Mouse (Mus musculus): Measurements from ENCODE around the gene Gpx3. TPM values are rescaled to one million over a fixed set of nuclear protein-coding genes. Genes with fewer than 3 reads are reported as not detected.

Gpx3 gene
- polyA plus RNA-seq, 1 experiment from 2014 or later, result 29.0 TPM

DNA sequence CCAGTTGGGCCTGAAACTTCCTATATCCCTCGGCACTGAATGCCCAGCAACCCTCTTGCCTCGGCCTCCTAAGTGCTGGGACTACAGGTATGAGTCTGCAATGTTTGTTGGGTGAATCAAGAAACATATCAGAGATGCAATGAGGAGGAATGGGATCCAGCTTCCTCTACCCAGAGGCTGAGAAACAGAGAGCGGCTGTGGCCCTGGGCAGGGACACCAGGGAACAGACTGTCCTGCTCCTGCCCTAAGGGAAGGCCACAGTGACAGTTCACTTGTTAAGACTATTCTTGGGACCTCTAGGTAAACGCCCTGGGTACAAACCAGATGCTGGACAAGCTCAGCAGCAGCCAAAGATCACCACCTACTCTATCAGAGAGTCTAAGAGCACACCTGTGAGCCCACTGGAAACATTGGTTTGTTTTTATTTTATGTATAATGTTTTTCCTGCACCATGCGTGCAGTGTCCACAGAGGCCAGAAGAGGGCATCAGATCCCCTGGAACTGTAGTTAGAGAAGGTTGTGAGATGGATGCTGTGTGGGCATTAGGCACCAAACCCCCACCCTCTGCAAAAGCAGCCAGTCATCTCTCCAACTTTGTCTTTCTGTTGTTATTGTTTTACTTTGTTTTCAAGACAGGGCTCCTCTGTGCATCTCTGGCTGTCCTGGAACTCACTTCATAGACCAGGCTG is 29.3 kb downstream of the Gpx3 start:
- no peak for ATAC-seq (ENCODE audit: insufficient number of reproducible peaks, insufficient read depth, low FRiP score, low TSS enrichment, low read depth)
- no peak overlapping the region for H3K4me3 ChIP-seq
- H3K27ac ChIP-seq, result no peak overlapping the region
- H3K9ac ChIP-seq, result no peak overlapping the region
- no peaks in the 10 kb centered on the region for H3K27me3 ChIP-seq
- no peaks in the 10 kb centered on the region for H3K9me3 ChIP-seq
- 55% methylated on average over 5 of the region's 5 CpGs for WGBS
- no peak overlapping the region for H3K4me2 ChIP-seq
- peaks cover 4% of the 10 kb centered on the region for H3K4me1 ChIP-seq
- H3K36me3 ChIP-seq, result peaks cover 85% of the 10 kb centered on the region

DNA sequence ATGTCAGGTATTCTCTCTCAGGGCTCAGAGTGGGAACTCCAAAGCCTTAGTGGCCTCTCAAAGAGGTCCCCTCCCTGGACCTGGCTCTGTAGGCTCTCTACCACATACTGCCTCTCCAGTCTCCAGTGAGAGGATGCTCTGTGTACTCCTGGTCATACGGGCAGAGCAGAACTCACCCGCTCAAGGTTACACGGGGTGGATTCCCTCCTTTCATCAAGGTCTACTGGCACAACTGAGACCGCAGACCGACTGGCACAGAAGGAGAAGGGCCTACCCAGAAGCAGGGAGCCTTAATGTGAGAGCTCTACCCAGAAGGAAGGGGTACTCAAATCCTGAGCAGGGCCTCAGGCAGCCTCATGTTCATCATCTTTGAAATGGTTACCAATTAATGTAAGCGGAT is 30.3 kb downstream of the Gpx3 start:
- no peak overlapping the region for H3K4me2 ChIP-seq
- no peaks in the 10 kb centered on the region for H3K27me3 ChIP-seq
- H3K27ac ChIP-seq, result no peak overlapping the region
- H3K36me3 ChIP-seq, result peaks cover 84% of the 10 kb centered on the region
- H3K9ac ChIP-seq, result no peak overlapping the region
- H3K4me1 ChIP-seq, result peaks cover 4% of the 10 kb centered on the region
- no peaks in the 10 kb centered on the region for H3K9me3 ChIP-seq
- ATAC-seq (ENCODE audit: insufficient number of reproducible peaks, insufficient read depth, low FRiP score, low TSS enrichment, low read depth), result no peak
- H3K4me3 ChIP-seq, result no peak overlapping the region
- WGBS, result 92% methylated on average over 6 of the region's 6 CpGs

DNA sequence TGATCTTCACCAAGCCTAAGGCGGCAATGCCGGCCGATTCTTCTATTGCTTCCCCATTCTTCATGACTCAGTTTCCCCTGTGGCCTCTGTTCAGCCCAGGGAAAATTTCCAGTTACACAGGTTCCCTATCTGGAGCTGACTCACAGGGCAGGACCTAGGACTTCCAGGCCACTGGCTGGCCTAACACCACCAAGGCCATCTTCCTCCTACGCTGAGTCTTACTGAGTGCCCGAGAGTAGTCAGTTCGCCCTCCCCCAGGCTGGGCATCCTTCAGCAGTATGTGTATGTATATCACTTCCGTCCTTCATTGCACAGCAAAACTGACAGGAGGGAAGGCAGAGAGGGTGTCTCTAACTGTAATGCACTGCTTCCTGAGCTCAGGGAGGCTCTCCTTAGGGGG is 31.9 kb downstream of the Gpx3 start:
- Histone ChIP-seq H3K27me3 (no peaks in the 10 kb centered on the region), H3K36me3 (peaks cover 85% of the 10 kb centered on the region), H3K4me3 (no peak overlapping the region), H3K4me2 (no peak overlapping the region), H3K27ac (no peak overlapping the region), H3K9ac (no peak overlapping the region), H3K4me1 (peaks cover 4% of the 10 kb centered on the region), H3K9me3 (no peaks in the 10 kb centered on the region)
- 86% methylated on average over 7 of the region's 7 CpGs for WGBS
- ATAC-seq (ENCODE audit: insufficient number of reproducible peaks, insufficient read depth, low FRiP score, low TSS enrichment, low read depth), result no peak

DNA sequence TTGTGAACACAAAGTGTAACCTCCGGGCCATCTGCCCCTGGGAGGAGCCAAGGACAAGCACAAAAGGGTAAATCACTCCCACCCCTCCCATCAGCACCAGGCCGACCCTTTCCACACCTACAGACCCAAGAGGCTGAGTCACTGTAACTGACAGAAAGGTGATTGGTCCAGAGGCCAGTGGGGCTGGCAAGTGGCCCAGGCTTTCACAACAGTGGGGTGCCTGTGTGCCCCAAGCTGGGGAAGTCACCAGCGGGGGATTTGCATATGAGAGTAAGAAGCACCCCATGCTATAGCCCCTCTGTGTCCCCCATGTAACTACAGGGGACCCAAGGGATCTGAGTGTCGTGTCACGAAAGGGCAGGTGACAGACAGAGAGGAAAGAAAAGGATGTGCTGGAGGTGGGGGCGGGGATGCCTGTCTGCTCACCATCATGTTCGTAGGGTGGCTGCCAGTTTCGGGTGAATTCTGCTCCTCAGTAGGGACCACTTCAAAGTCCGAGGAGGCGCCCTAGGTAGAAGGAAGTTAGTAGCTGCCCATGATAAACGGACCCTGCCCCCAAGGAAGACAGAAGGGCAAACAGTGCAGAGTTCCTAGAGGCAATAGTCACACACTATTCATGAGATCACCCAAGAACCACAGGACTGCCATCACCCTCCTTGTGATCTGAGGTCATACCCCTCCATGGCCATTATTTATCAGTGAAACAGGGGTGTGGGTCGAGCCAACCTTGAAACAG is 34.0 kb downstream of the Gpx3 start:
- no peak overlapping the region for H3K4me2 ChIP-seq
- no peaks in the 10 kb centered on the region for H3K27me3 ChIP-seq
- 52% methylated on average over 12 of the region's 12 CpGs for WGBS
- ATAC-seq (ENCODE audit: insufficient number of reproducible peaks, insufficient read depth, low FRiP score, low TSS enrichment, low read depth), result no peak
- H3K9me3 ChIP-seq, result no peaks in the 10 kb centered on the region
- H3K4me1 ChIP-seq, result peaks cover 4% of the 10 kb centered on the region
- no peak overlapping the region for H3K27ac ChIP-seq
- peak overlapping the region; percentile 37; the same call in 1 of the 2 replicates for H3K9ac ChIP-seq
- peaks cover 72% of the 10 kb centered on the region for H3K36me3 ChIP-seq
- no peak overlapping the region for H3K4me3 ChIP-seq

DNA sequence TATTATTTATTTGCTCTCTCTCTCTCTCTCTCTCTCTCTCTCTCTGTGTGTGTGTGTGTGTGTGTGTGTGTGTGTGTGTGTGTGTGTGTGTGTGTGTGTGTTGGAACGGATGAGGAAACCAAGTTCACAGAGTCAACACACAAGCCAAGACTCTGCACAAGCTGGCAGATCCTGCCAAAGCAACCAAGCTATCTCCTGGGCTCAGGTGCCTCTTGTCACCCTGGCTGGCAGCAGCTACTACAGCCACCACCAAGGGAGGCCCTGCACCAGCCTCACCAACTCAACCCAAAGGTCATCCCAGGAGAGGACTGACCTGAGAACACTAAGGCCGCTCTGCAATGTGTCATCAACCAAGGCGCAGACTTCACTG is 34.5 kb downstream of the Gpx3 start:
- ATAC-seq (ENCODE audit: insufficient number of reproducible peaks, insufficient read depth, low FRiP score, low TSS enrichment, low read depth), result no peak
- no peaks in the 10 kb centered on the region for H3K27me3 ChIP-seq
- no peak overlapping the region for H3K27ac ChIP-seq
- no peak overlapping the region for H3K4me3 ChIP-seq
- no peaks in the 10 kb centered on the region for H3K9me3 ChIP-seq
- peaks cover 67% of the 10 kb centered on the region for H3K36me3 ChIP-seq
- no peak overlapping the region for H3K9ac ChIP-seq
- H3K4me1 ChIP-seq, result peaks cover 4% of the 10 kb centered on the region
- no peak overlapping the region for H3K4me2 ChIP-seq
- 94% methylated on average over 3 of the region's 3 CpGs for WGBS

DNA sequence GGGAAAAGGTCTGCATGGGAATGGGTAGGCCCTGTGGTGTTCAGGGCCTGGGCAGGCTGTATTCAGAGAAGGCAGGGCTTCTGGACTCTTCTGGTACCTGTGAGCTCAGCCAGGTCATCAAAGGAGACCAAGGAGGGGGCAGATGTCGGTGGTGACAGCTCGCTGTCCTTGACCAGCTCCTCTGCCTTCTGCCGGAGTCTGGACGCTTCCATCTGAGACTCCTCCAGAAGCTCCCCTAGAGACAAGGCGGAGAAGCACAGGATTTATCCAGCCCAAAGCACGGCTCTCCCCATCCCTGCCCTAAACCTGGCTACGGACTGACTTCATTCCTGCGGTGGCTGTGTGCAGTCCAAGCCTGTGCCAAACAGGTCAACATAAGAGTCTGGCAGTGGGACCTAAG is 37.2 kb downstream of the Gpx3 start:
- ATAC-seq (ENCODE audit: insufficient number of reproducible peaks, insufficient read depth, low FRiP score, low TSS enrichment, low read depth), result no peak
- WGBS, result 88% methylated on average over 8 of the region's 8 CpGs

DNA sequence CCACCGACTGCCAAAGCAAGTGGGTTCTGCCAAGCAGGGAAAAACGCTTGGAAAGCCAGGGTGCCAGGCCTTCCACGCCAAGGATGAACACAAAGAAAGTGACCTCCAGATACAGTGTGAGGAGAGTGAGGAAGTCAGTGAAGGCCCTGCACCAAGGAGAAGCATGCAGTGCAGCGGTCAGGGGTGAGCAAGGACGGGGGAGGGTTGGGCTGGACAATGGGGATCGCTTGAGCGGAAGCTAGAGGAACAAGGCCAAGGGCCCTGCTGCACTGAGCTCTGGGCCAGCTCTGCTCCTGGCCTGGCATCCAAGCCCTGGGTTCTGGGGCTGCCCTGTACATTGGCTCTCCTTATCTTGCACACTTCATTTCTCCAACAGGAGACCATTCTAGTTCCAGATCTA is 37.8 kb downstream of the Gpx3 start:
- Histone ChIP-seq H3K27me3 (no peaks in the 10 kb centered on the region), H3K9me3 (no peaks in the 10 kb centered on the region), H3K36me3 (peaks cover 40% of the 10 kb centered on the region), H3K4me3 (no peak overlapping the region), H3K4me2 (no peak overlapping the region), H3K9ac (no peak overlapping the region), H3K4me1 (peaks cover 4% of the 10 kb centered on the region), H3K27ac (no peak overlapping the region)
- ATAC-seq (ENCODE audit: insufficient number of reproducible peaks, insufficient read depth, low FRiP score, low TSS enrichment, low read depth), result no peak
- whole genome bisulfite sequencing, result 84% methylated on average over 7 of the region's 7 CpGs

More for the DNA sequence above, 37.2 kb downstream of the Gpx3 start:
- H3K27me3 ChIP-seq, result no peaks in the 10 kb centered on the region
- H3K4me2 ChIP-seq, result no peak overlapping the region
- peaks cover 41% of the 10 kb centered on the region for H3K36me3 ChIP-seq
- H3K9me3 ChIP-seq, result no peaks in the 10 kb centered on the region
- H3K27ac ChIP-seq, result no peak overlapping the region
- no peak overlapping the region for H3K9ac ChIP-seq
- H3K4me3 ChIP-seq, result no peak overlapping the region
- H3K4me1 ChIP-seq, result peaks cover 4% of the 10 kb centered on the region

DNA sequence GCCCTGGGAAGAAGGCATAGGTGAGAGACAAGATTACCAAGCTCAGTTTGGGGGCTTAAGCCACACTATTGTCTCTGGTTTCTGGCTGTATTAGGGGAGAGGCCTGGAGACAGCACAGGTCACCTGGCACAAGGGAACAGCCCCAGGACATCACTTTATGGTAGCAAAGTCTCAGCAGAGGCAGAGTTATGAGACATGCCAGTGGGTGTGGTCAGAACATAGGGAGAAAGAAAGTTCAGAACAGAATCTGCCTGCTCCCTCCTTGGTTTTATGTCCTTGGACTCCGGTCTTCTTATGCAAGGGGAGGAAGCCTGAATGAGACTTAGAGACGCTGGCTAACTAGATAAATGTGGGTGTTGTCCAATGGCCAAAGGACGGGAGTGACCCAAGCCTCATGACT is 42.4 kb downstream of the Gpx3 start:
- H3K4me3 ChIP-seq, result no peak overlapping the region
- H3K9ac ChIP-seq, result no peak overlapping the region
- no peak overlapping the region for H3K4me2 ChIP-seq
- no peak overlapping the region for H3K27ac ChIP-seq
- peaks cover 5% of the 10 kb centered on the region; the same call in 1 of the 2 replicates for H3K36me3 ChIP-seq
- no peaks in the 10 kb centered on the region for H3K9me3 ChIP-seq
- ATAC-seq (ENCODE audit: insufficient number of reproducible peaks, insufficient read depth, low FRiP score, low TSS enrichment, low read depth), result no peak
- 81% methylated on average over 3 of the region's 3 CpGs for WGBS
- H3K27me3 ChIP-seq, result no peaks in the 10 kb centered on the region
- H3K4me1 ChIP-seq, result 0 out of 2 replicates have a peak, but pooled peaks cover 3% of the 10 kb centered on the region

DNA sequence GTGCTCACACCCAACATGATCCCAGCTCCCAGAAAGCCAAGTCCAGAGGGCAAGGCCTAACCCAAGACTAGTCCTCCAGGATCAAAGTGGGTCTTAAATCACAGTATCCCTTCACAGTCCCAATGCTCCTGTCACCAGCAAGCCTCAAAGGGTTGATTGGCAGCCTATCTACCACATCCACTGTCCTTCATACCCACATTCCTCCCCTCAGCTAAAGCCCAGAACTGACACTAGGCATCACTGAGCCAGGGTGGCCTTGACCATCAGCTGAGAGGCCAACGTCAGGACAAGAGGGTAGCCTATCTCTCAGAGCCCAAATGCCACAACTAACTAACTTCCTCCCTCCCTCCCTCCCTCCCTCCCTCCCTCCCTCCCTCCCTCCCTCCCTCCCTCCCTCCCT is 47.5 kb downstream of the Gpx3 start:
- no peaks in the 10 kb centered on the region for H3K9me3 ChIP-seq
- no peak overlapping the region for H3K27ac ChIP-seq
- no peaks in the 10 kb centered on the region for H3K27me3 ChIP-seq
- 50% methylated on average over 1 of the region's 1 CpGs for WGBS
- peaks cover 17% of the 10 kb centered on the region for H3K4me1 ChIP-seq
- peaks cover 9% of the 10 kb centered on the region for H3K36me3 ChIP-seq
- H3K4me3 ChIP-seq, result no peak overlapping the region
- H3K4me2 ChIP-seq, result no peak overlapping the region
- H3K9ac ChIP-seq, result no peak overlapping the region
- ATAC-seq (ENCODE audit: insufficient number of reproducible peaks, insufficient read depth, low FRiP score, low TSS enrichment, low read depth), result no peak

DNA sequence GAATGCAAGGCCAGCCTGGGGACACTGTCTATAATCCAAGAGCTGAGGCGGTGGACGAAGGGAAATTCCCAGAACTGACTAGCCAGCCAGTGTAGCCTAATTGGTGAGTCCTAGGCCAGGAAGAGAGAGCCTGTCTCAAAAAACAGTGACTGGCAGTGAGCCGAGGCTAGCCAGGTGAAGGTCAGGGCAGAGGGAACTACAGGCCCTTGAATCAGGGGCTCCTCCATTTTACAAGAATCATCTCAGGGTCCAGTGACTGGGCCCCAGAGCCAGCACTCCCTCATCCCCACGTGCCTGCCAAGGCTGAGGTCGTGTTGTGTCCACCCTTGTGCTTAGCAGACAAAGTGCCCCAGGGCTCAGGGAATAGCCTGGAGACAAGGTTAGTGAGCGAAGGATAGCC is 48.4 kb downstream of the Gpx3 start:
- WGBS, result 76% methylated on average over 6 of the region's 6 CpGs

DNA sequence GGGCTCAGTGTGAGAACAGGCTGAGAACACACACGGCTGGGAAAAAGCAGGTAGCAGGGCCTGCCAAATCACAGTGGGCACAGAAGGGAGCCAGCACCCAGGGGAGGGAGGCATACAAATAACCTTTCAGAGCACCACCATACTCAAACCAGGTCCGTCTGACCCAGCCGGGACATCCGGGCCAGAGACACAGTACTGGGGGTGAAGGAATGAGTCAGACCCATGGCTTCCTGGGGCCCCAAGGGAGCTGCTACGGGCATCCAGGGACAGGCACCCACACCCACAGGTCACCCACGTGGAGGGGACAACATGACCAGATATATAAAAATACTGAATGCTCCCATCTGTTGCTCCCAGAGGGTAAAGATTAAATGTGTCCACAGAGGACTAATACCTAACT is 50.4 kb downstream of the Gpx3 start:
- ATAC-seq (ENCODE audit: insufficient number of reproducible peaks, insufficient read depth, low FRiP score, low TSS enrichment, low read depth), result no peak
- Histone ChIP-seq H3K9ac (0 out of 2 replicates have a peak overlapping the region, but pooled peaks have one; percentile 0), H3K4me1 (peaks cover 22% of the 10 kb centered on the region), H3K36me3 (peaks cover 4% of the 10 kb centered on the region; the same call in 1 of the 2 replicates), H3K4me2 (no peak overlapping the region), H3K9me3 (no peaks in the 10 kb centered on the region), H3K27ac (no peak overlapping the region), H3K27me3 (no peaks in the 10 kb centered on the region), H3K4me3 (no peak overlapping the region)
- WGBS, result 67% methylated on average over 6 of the region's 6 CpGs

More for the DNA sequence above, 48.4 kb downstream of the Gpx3 start:
- Histone ChIP-seq H3K9me3 (no peaks in the 10 kb centered on the region), H3K36me3 (peaks cover 9% of the 10 kb centered on the region), H3K4me1 (peaks cover 22% of the 10 kb centered on the region), H3K4me2 (no peak overlapping the region), H3K27me3 (no peaks in the 10 kb centered on the region), H3K27ac (no peak overlapping the region), H3K4me3 (no peak overlapping the region), H3K9ac (no peak overlapping the region)
- no peak for ATAC-seq (ENCODE audit: insufficient number of reproducible peaks, insufficient read depth, low FRiP score, low TSS enrichment, low read depth)

DNA sequence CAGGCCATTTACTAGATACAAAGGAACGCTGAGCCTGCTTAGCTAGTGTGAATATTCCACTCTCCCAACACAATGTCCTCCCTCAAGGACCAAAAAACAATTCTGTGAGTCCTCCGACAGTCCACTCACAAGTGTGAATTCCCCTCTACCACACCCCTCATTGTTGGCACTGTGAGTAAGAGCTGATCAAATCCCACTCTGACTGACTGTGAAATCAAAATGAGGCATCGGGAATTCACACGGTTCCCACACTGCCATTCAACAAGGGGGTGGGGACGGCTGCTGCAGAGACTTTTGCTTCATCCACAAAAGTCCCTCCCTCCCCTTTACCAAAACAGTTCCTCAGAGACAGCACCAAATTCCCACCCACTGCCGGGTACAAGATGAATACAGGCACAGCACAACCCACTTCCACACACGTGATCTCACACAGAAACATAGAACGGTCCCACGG is 51.8 kb downstream of the Gpx3 start:
- Histone ChIP-seq H3K36me3 (peaks cover 4% of the 10 kb centered on the region; the same call in 1 of the 2 replicates), H3K4me1 (peaks cover 22% of the 10 kb centered on the region), H3K4me2 (peak overlapping the region; percentile 69; the same call in 1 of the 2 replicates), H3K9me3 (no peaks in the 10 kb centered on the region), H3K27me3 (no peaks in the 10 kb centered on the region), H3K4me3 (no peak overlapping the region), H3K27ac (no peak overlapping the region), H3K9ac (no peak overlapping the region)
- 51% methylated on average over 9 of the region's 9 CpGs for WGBS
- ATAC-seq (ENCODE audit: insufficient number of reproducible peaks, insufficient read depth, low FRiP score, low TSS enrichment, low read depth), result no peak
